Comparison of ENCODE assay signal across 8 mouse cellular contexts in the genomic region with DNA sequence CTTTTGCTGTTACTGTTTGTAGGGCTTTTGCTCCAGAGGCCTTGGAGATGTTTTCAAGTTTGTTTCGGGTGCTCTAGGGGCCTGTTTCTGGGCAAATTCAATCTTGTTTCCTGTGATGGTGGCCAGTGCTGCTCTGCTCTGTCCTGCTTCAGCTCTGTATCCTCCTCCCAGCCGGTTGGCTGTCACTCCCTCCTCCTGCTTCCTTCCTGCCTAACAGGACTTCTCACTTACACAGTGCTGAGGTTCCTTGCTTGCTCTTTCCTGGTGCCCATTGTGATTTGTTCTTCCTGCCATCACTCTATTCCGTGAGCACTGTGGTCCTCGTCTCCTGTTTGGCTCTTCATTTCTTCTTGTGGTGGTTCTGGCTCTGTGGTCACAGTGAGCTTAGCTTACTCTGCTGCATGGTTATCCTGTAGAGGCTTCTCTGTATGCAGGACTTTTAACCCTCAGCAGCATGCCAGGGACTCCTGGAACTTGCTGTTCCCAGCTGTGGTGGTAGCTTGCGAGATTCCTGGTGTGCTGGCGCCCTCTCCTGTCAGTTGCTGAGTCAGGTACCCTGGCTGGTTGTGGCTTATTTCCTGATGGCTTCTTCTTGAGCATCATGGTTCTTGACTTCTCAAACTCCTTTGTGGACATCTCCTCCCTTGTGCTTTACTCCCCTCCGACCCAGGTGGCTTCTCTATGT.
DNase-seq lines count a peak whose midpoint lies in the region; ATAC-seq and TF ChIP-seq lines count a peak whose summit lies in the region.

No protein-coding gene starts in this region.

- H3K4me3 ChIP-seq in bone marrow macrophage, adult 2 months (ENCODE audit: insufficient read depth, low read length): no peak overlapping the region
- H3K4me3 ChIP-seq in heart, embryonic 14.5 days (ENCODE audit: control insufficient read depth in 1 of 2, insufficient read depth in 1 of 2, low read depth in 1 of 2, low read length in 2 of 2): no peak overlapping the region
- no peak overlapping the region for H3K4me3 ChIP-seq in liver, embryonic 12.5 days
- H3K4me3 ChIP-seq in neural tube, embryonic 11.5 days (ENCODE audit: low read depth, low read length): no peak overlapping the region
- no peak overlapping the region for H3K4me3 ChIP-seq in stomach, embryonic 16.5 days (replicated peaks; ENCODE audit: low read length)

- H3K27ac ChIP-seq in bone marrow macrophage, adult 2 months (ENCODE audit: insufficient read depth, low read depth, low read length): no peak overlapping the region
- peak overlapping the region; percentile 64 to 70 for H3K27ac ChIP-seq in heart, embryonic 14.5 days (replicated peaks in 1 of 2; ENCODE audit: control insufficient read depth in 1 of 2, insufficient read depth in 1 of 2, low read depth in 2 of 2, low read length in 2 of 2)
- peak overlapping the region; percentile 30; the same call in 1 of the 2 replicates for H3K27ac ChIP-seq in liver, embryonic 12.5 days
- no peak overlapping the region for H3K27ac ChIP-seq in neural tube, embryonic 11.5 days (ENCODE audit: low read depth, low read length)
- H3K27ac ChIP-seq in stomach, embryonic 16.5 days (ENCODE audit: low read length): peak overlapping the region; percentile 55

- peaks cover 4% of the 10 kb centered on the region for H3K36me3 ChIP-seq in heart, embryonic 14.5 days (ENCODE audit: control insufficient read depth, insufficient read depth, low read length)
- H3K36me3 ChIP-seq in liver, embryonic 12.5 days: no peaks in the 10 kb centered on the region
- no peaks in the 10 kb centered on the region for H3K36me3 ChIP-seq in neural tube, embryonic 11.5 days (ENCODE audit: control insufficient read depth, insufficient read depth, low read length)
- H3K36me3 ChIP-seq in stomach, embryonic 16.5 days (ENCODE audit: control insufficient read depth, insufficient read depth, low read length): no peaks in the 10 kb centered on the region

- no peak for TF ChIP-seq POLR2A in bone marrow macrophage, adult 2 months (IDR thresholded peaks at IDR 0.05; ENCODE audit: borderline replicate concordance, low read depth, low read length)

- no peaks in the 10 kb centered on the region for H3K27me3 ChIP-seq in heart, embryonic 14.5 days (ENCODE audit: control insufficient read depth, insufficient read depth, low read length)
- no peaks in the 10 kb centered on the region for H3K27me3 ChIP-seq in liver, embryonic 12.5 days (replicated peaks)
- no peaks in the 10 kb centered on the region for H3K27me3 ChIP-seq in neural tube, embryonic 11.5 days (ENCODE audit: control insufficient read depth, insufficient read depth, low read length)
- H3K27me3 ChIP-seq in stomach, embryonic 16.5 days (ENCODE audit: control insufficient read depth, insufficient read depth, low read length): no peaks in the 10 kb centered on the region

- 24% methylated on average over 7 of the region's 7 CpGs for WGBS in heart, embryonic 14.5 days
- whole genome bisulfite sequencing in liver, embryonic 12.5 days (ENCODE audit: insufficient replicate concordance): 22% methylated on average over 7 of the region's 7 CpGs
- 30% methylated on average over 7 of the region's 7 CpGs for WGBS in neural tube, embryonic 11.5 days
- WGBS in stomach, embryonic 16.5 days: 23% methylated on average over 7 of the region's 7 CpGs

- peaks cover 37% of the 10 kb centered on the region for H3K4me1 ChIP-seq in bone marrow macrophage, adult 2 months (ENCODE audit: control insufficient read depth, insufficient read depth, low read length)
- peaks cover 26 to 62% of the 10 kb centered on the region in 2 experiments for H3K4me1 ChIP-seq in heart, embryonic 14.5 days (ENCODE audit: control insufficient read depth in 2 of 2, insufficient read depth in 2 of 2, low read length in 2 of 2)
- peaks cover 15% of the 10 kb centered on the region for H3K4me1 ChIP-seq in liver, embryonic 12.5 days
- 0 out of 2 replicates have a peak, but pooled peaks cover 2% of the 10 kb centered on the region for H3K4me1 ChIP-seq in neural tube, embryonic 11.5 days (ENCODE audit: control insufficient read depth, insufficient read depth, low read length)
- H3K4me1 ChIP-seq in stomach, embryonic 16.5 days (ENCODE audit: control insufficient read depth, insufficient read depth, low read length): peaks cover 27% of the 10 kb centered on the region

- DNase-seq in B cell, adult 2 months: peak; percentile 81
- peak; percentile 48 for DNase-seq in fibroblast of lung, adult 2 months (ENCODE audit: low read depth)
- DNase-seq in kidney, postnatal 10 days: peak; percentile 92
- DNase-seq in neural tube, embryonic 11.5 days (ENCODE audit: low spot score): peak; percentile 79

- peak; percentile 69 for TF ChIP-seq CTCF in bone marrow macrophage, adult 2 months (IDR thresholded peaks at IDR 0.05; ENCODE audit: low read depth, low read length)

- peak; percentile 42; the same call in 1 of the 2 replicates for ATAC-seq in heart, embryonic 14.5 days (ENCODE audit: insufficient number of reproducible peaks, insufficient read depth, low FRiP score, low read depth)
- peak; percentile 46; the same call in 1 of the 2 replicates for ATAC-seq in liver, embryonic 12.5 days
- no peak for ATAC-seq in neural tube, embryonic 11.5 days (ENCODE audit: insufficient read depth, low FRiP score, low TSS enrichment)
- peak; percentile 64; the same call in 1 of the 2 replicates for ATAC-seq in stomach, embryonic 16.5 days (ENCODE audit: insufficient read depth, low FRiP score)

- H3K4me2 ChIP-seq in heart, embryonic 14.5 days (ENCODE audit: low read length): no peak overlapping the region
- no peak overlapping the region for H3K4me2 ChIP-seq in liver, embryonic 12.5 days
- H3K4me2 ChIP-seq in neural tube, embryonic 11.5 days (ENCODE audit: low read depth): no peak overlapping the region
- no peak overlapping the region for H3K4me2 ChIP-seq in stomach, embryonic 16.5 days (ENCODE audit: low read depth, low read length)

- peak overlapping the region; percentile 58 for H3K9ac ChIP-seq in heart, embryonic 14.5 days (ENCODE audit: low read length)
- H3K9ac ChIP-seq in liver, embryonic 12.5 days: no peak overlapping the region
- H3K9ac ChIP-seq in neural tube, embryonic 11.5 days (ENCODE audit: low read length): no peak overlapping the region
- H3K9ac ChIP-seq in stomach, embryonic 16.5 days (ENCODE audit: low read length): peak overlapping the region; percentile 22; the same call in 1 of the 2 replicates

- H3K9me3 ChIP-seq in heart, embryonic 14.5 days (ENCODE audit: control insufficient read depth, low read length): no peaks in the 10 kb centered on the region
- H3K9me3 ChIP-seq in liver, embryonic 12.5 days (replicated peaks): no peaks in the 10 kb centered on the region
- H3K9me3 ChIP-seq in neural tube, embryonic 11.5 days (ENCODE audit: control insufficient read depth, low read length): no peaks in the 10 kb centered on the region
- H3K9me3 ChIP-seq in stomach, embryonic 16.5 days (replicated peaks; ENCODE audit: control insufficient read depth, low read length): no peaks in the 10 kb centered on the region

Comparison
In these comparisons a context has a peak if more than half of its experiments do, and no peak if none do; other contexts are left out.
1. H3K27ac ChIP-seq: peak in heart, embryonic 14.5 days (2 of 2), liver, embryonic 12.5 days (single experiment) and stomach, embryonic 16.5 days (single experiment); none in bone marrow macrophage, adult 2 months (single experiment) and neural tube, embryonic 11.5 days (single experiment).
2. H3K9ac ChIP-seq: peak in heart, embryonic 14.5 days (single experiment) and stomach, embryonic 16.5 days (single experiment); none in liver, embryonic 12.5 days (single experiment) and neural tube, embryonic 11.5 days (single experiment).
3. Peak in every context shown above with its lines, with median percentiles within 50 percentile points of each other: DNase-seq.